Mouse (Mus musculus) sigmoid colon, adult 10 weeks (tissue): ENCODE measurements around the gene Efcab7. TPM values are rescaled to one million over a fixed set of nuclear protein-coding genes. Genes with fewer than 3 reads are reported as not detected.

Source experiments
- polyA plus RNA-seq: library from polyadenylated mRNA; stranded (reverse); fragments of 350-450 nt; fragmentation: Illumina TruSeq; extraction: RNeasy Lipid Tissue Mini Kit (QIAGEN cat#74804); gene quantifications from one replicate; pipeline ENCODE4 v1.2.3, GENCODE M21; 2014; ENCODE audit warnings: low read depth, low replicate concordance

The Efcab7 gene
- polyA plus RNA-seq = 17.2 TPM

GRCm38 (mm10) chr4:99829094-99830073 is at the start of gene Efcab7:
TSS of gene Efcab7 (plus strand) at chr4:99829198.

GRCm38 (mm10) chr4:99929149-99929612 is 100.2 kb downstream of the Efcab7 start, which contains the start of gene Pgm1:
TSS of gene Pgm1 (plus strand) at chr4:99929414.

GRCm38 (mm10) chr4:99929613-99930517 is 100.9 kb downstream of the Efcab7 start, which contains the start of gene Itgb3bp:
TSS of gene Itgb3bp (minus strand) at chr4:99929813.

Other genes starting within 250 kb of the Efcab7 start
- 0.41 TPM for gene Foxd3, start 172.9 kb upstream of the Efcab7 start, polyA plus RNA-seq
- gene Alg6, start 113.5 kb upstream of the Efcab7 start, polyA plus RNA-seq = 41.4 TPM
- gene Pgm1, start 100.2 kb downstream of the Efcab7 start, polyA plus RNA-seq = 26.9 TPM
- 46.7 TPM for gene Itgb3bp, start 100.6 kb downstream of the Efcab7 start, polyA plus RNA-seq